Mouse (Mus musculus): ENCODE measurements around the gene Zfp280d.
A peak's percentile ranks its signal among the peaks of the same experiment; 100 is the strongest.
"Not testable (repeated sequence)": the region's sequence is repeated elsewhere in the genome, so short reads cannot be mapped to it uniquely, and the experiment has no call there.

Zfp280d gene

GRCm38 (mm10) chr9:72374074-72374473 lies 99.4 kb downstream of the Zfp280d start:
- DNase-seq (ENCODE audit: low spot score) = no peak

- no peak for DNase-seq (ENCODE audit: low spot score)
These were observed 100.3 kb downstream of the Zfp280d start for GRCm38 (mm10) chr9:72374996-72375395.

- no peak for DNase-seq (ENCODE audit: low spot score)
These were observed 101.0 kb downstream of the Zfp280d start for GRCm38 (mm10) chr9:72375639-72376038.

GRCm38 (mm10) chr9:72385786-72386185 lies 111.1 kb downstream of the Zfp280d start:
- no peak for DNase-seq (ENCODE audit: low spot score)

GRCm38 (mm10) chr9:72388934-72389333 lies 114.3 kb downstream of the Zfp280d start:
- DNase-seq (ENCODE audit: low spot score) = no peak

- no peak for DNase-seq (ENCODE audit: low spot score)
These were observed 114.9 kb downstream of the Zfp280d start for GRCm38 (mm10) chr9:72389431-72390002.

- DNase-seq (ENCODE audit: low spot score) = no peak
These were observed 115.8 kb downstream of the Zfp280d start for GRCm38 (mm10) chr9:72390321-72391077.

GRCm38 (mm10) chr9:72392686-72393085 lies 118.0 kb downstream of the Zfp280d start:
- no peak for DNase-seq (ENCODE audit: low spot score)

GRCm38 (mm10) chr9:72393238-72393637 lies 118.6 kb downstream of the Zfp280d start:
- DNase-seq (ENCODE audit: low spot score) = no peak

- DNase-seq (ENCODE audit: low spot score) = no peak
These were observed 119.2 kb downstream of the Zfp280d start for GRCm38 (mm10) chr9:72393869-72394341.

GRCm38 (mm10) chr9:72400121-72400520 lies 125.5 kb downstream of the Zfp280d start:
- DNase-seq (ENCODE audit: low spot score) = no peak

- DNase-seq (ENCODE audit: low spot score) = not testable (repeated sequence)
These were observed 127.1 kb downstream of the Zfp280d start for GRCm38 (mm10) chr9:72401769-72402168.

- DNase-seq (ENCODE audit: low spot score) = no peak
These were observed 128.8 kb downstream of the Zfp280d start for GRCm38 (mm10) chr9:72403421-72403820.

- no peak for DNase-seq (ENCODE audit: low spot score)
These were observed 129.8 kb downstream of the Zfp280d start for GRCm38 (mm10) chr9:72404446-72404845.

GRCm38 (mm10) chr9:72404934-72405333 lies 130.3 kb downstream of the Zfp280d start:
- no peak for DNase-seq (ENCODE audit: low spot score)

GRCm38 (mm10) chr9:72405882-72406638 lies 131.4 kb downstream of the Zfp280d start:
- DNase-seq (ENCODE audit: low spot score) = no peak

- DNase-seq (ENCODE audit: low spot score) = peak; percentile 82
These were observed 133.5 kb downstream of the Zfp280d start for GRCm38 (mm10) chr9:72408131-72408586.

GRCm38 (mm10) chr9:72409381-72410225 lies 134.9 kb downstream of the Zfp280d start:
- peak; percentile 32 for DNase-seq (ENCODE audit: low spot score)

GRCm38 (mm10) chr9:72411746-72412145 lies 137.1 kb downstream of the Zfp280d start:
- no peak for DNase-seq (ENCODE audit: low spot score)

Measured in MN1 (cell line).